Mouse (Mus musculus) lung, postnatal 25 days (tissue): Measurements from ENCODE around the gene Prr5l.

Experiments used
- DNase-seq: peaks from one replicate; pipeline ENCODE4 v3.0.0; 2022; ENCODE audit warnings: low spot score

Prr5l gene

DNA sequence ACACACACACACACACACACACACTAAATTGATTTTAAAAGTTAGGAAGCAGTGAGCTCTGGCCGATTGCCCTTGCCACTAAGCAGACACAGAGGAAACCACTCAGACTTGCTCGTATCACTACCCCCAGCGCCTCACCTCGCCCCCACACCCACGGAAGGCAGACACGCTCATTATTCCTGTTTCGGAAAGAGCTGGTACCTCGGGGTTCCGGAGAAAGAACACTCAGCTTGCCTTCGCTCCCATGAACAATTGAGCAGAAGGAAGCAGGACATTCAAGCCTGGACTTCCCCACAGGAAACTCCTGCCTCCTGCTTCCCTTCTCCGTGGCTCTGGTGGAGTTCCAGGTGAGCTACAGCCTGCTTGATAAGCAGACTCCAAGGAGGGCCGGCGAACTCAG, 60.0 kb downstream of the Prr5l start:
- no peak for DNase-seq

DNA sequence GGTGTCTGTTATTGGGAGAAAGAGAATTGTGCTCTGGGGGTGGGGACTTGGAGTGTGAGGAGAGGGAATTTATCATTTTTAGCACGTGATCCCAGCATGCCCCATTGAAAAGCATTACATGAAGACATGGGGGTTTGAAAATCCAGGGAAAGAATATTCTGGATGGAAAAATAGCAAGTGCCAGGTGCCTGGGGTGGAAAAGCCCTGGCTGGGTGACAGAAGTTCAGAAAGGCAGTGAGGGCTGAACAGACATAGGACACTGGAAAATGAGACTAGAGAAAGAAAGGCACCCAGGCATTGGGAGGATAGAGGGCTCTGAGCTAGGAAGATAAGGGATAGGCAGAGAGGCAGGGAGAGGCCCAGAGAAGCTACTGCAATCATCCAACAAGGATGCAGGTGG, 62.0 kb downstream of the Prr5l start:
- DNase-seq: no peak

DNA sequence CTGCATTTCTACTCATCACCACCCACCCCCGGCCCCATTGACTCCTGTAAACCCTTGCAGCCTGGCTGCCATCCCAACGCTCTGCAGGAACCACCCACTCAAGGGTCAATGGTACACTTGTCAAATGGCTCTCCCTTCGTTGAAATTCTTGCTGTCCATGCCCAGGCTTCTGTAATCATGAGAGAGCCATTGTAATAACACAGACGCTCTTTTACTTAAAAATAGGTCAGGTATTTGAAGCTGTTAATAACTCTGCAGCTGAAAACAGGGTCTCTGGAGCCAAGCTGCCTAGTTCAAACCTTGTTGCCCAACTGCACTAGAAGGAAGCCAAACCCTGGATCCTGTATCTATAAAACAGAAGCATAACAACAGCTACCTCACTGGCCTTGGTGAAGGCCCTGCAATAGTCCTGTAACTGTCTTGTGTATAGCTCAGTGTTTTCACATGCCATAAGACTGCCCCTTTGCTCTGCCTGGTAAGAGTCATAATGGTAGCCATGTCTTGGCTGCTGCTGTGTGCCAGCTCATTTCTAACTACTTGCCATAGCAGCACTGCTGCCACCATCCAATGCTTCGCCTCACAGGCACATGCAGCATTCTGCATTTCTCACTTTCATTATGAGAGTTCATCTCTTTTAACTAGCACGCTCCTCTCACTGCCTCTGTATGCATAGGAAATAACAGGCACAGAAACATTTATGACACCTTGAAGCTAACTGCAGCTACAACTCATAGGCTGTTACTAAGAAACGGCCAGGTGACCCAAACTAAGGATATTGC, 63.7 kb downstream of the Prr5l start:
- no peak for DNase-seq

DNA sequence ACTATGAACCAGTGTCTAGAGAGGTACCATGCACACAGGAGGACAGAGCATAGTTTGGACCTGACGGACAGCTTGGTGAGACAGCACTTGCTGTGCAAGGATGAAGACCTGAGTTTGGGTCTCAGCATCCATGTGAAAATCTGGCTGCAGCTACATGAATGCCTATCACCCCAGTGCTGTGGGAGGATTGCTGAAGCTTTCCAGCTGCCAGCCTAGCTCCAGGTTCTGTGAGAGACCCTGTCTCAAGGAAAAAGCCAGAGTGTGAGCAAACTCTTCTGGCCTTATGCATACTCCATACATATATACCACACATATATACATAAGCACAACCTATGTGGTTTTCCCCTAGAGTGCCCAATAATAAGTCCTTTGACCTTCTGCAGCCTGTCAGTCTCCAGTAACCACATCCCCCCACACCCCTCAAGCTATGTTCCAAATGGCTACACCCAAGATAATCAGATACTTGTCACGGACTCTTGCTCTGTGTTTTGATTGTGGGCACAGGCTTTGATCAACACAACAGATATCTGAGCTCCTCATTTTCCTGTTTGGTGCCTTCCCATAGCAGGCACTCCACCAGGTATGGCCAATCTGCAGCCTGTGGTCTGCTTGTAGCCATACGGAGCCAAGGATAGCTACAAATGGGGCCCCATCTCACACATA, 66.0 kb downstream of the Prr5l start:
- DNase-seq: no peak

DNA sequence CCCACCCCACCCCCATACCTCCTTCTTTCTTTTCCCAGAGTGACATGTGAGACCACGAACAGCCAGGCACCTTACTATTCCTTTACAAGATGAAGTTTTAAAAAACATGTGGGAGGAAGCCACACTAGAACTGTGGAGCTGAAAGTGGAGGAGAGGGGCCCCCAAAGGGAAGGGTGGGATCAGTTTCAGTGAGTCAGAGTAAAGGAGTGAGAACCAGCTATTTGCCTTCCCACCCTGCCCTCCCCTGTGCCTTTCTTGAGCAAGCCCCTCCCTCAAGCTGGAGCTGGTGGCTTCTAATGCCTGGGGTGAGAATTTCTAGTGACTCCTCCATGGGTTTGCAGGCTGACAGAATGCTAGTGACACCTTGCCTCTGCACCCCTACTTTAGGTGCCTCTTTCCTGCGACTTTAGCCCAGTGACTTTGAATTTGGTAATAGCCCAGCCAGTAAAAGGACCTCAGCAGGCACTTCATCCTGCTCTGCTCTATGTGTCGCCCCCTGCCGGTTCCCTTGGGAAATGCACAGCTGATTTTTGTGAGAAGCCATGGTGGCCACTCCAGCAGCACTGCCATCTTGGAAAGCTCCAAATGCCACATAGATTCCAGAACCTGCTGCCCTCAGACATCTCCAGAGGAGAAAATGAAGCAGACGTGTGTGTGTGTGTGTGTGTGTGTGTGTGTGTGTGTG, 67.4 kb downstream of the Prr5l start:
- DNase-seq: no peak

DNA sequence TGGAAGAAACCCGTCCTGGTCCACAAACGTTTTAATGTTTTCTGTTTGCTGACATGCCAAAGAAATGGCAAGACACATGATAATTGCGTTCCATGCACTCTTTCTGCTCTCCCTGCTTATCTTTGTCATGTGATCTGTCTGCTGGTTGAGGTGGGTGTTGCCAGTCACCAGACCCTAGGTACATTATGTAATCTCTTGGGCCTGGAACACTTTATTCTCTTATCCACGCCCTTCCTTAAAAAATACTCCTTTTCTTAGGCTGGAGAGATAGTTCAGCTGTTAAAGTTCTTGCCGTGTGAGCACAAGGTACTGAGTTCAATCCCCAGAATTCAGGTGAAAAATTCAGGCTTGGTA, 68.6 kb downstream of the Prr5l start:
- peak; percentile 67 for DNase-seq

DNA sequence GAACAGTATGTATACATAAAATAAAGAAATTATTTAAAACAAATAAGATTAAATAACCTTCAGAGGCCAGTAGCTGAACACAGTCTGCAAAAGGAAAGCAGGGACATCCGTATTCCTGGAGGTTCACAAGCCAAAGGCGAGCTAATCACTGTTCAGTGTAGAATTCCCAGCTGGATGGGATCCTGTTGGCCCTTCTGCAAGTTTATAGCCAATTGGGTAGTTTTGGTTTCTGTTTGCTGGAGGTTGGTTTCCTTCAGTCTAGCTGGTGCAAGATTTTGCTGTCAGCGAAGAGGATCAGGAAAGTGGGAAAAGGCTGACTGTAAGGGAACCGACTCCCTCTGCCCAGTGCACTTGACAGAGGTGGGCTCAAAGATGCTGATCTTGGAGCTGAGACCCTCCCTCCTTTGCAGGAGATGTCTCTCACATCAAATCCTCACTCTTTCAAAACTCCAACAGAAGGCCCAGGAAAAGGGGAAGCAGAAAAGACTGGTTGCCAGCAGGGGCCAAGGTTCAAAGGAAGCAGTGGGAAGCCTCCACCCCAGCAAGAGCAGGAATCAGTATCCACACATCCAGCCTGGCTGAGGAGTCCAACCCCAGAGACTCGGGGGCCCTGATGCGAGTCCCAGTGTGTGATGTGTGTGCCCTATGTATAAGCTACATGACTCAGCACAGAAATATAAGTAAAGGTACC, 69.1 kb downstream of the Prr5l start:
- no peak for DNase-seq

DNA sequence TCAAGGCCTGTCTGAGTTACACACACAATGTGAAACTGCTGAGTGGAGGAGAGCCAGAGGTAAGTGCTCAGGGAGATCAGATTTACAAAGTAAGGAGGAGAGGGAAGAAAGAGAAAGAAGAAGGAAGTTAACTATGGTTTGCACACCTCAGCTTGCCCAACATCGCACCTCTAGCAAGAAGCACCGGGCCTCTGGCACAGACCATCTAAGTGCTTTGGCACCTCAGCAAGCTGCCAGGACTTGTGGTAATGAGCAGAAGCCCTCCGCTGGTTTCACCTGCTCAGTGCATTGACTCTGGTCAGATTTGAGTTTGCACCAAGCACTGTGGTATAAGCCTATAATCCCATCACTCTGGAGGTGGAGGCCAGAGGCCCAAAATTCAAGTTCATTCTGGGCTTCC, 70.9 kb downstream of the Prr5l start:
- DNase-seq: no peak

DNA sequence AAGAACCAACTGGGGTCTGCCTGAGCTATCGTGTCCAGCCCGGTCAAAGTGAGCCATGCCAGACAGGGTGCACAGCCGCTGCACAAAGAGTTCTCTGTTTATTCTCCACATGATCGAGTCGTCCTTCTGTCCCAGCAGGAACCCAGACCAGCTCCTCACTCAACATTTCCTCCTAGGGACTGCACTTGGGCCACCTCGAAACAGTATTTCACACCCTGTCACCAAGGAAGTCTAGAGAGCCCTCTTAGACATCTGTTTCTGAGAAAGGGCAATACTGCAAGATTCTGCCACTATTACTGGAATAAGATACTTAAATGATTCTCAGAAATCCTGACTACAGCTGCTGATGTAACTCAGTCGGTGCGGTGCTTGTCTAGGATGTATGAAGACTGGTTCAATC, 72.1 kb downstream of the Prr5l start:
- no peak for DNase-seq

DNA sequence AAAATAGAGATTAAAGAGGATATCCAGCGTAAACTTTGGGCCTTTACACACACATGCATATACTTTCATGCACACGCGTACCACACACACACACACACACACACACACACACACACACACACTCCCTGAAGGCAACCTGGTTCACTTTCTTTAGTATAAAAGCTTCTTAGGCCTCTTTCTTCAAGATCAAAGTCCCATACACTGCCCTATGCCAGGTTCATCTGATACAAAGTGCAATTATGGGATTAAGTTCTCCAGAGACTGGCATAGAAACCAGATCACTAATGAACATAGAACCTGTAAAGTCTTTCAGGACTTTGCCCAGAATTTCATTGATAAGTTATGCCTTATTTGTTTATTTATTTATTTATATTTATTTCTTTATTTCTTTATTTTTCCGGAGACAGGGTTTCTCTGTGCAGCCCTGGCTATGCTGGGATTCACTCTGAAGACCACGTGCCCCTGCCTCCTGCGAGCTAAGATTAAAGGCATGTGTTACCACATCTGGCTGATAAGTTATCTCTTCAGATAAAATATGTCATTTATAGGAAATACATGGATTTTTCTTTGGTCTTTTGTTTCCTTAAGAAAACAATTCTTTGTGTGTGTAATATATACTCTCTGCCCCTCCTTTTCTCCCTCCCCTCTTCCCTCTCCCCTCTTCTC, 73.1 kb downstream of the Prr5l start:
- DNase-seq: no peak

DNA sequence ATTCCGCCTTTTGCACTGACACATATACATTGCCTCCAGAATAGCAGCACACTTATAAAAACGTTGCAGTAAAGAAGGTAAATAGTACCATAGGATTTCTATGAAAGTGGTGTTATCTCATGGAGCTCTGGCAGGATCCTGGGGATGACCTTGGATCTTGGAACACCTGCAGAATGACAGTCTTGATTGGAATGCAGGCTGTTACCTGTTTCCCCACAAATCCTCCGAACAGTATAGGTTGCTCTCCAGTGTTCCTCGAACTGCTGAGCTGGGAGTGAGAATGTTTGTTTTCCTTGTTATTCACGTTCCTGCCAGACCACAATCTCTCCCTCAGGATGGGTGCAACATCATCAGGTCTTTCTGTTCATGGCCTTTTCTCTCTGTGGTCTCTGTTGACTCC, 75.1 kb downstream of the Prr5l start:
- no peak for DNase-seq

DNA sequence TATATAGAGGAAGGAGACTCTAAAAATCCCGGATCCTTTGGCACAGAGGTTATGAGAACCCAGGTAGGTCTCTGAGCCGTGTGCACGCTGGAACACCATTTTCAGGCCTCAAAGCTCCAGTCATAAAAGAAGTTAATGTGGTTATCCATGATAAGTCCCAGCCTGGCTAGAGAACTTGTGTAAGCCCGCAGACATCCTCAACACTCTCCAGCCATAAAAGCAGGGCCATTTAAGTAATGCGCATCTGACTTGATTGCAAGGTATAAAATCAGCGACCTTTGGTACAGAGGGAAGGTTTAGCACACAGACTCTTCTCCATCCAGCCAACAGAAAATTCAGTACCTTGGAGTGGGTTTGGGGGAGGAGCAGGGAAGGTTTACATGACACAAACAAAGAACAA, 80.6 kb downstream of the Prr5l start:
- DNase-seq: no peak

DNA sequence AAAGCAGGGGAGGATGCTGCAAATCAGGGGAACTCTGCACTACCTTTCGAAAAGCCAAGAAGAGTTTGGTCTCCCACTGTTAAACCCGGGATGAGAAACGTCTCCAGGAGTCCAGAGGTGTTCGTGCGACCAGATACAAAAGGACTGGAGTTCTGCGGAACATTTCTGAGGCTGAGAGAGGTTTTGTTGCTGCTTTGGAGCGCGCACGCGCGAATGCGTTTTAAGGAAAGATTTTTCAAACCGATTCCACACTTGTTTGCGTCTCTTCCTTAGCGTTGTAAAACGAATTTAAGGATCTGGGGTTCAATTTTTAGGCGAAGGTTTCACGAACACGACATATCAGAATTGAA, 85.0 kb downstream of the Prr5l start:
- no peak for DNase-seq

DNA sequence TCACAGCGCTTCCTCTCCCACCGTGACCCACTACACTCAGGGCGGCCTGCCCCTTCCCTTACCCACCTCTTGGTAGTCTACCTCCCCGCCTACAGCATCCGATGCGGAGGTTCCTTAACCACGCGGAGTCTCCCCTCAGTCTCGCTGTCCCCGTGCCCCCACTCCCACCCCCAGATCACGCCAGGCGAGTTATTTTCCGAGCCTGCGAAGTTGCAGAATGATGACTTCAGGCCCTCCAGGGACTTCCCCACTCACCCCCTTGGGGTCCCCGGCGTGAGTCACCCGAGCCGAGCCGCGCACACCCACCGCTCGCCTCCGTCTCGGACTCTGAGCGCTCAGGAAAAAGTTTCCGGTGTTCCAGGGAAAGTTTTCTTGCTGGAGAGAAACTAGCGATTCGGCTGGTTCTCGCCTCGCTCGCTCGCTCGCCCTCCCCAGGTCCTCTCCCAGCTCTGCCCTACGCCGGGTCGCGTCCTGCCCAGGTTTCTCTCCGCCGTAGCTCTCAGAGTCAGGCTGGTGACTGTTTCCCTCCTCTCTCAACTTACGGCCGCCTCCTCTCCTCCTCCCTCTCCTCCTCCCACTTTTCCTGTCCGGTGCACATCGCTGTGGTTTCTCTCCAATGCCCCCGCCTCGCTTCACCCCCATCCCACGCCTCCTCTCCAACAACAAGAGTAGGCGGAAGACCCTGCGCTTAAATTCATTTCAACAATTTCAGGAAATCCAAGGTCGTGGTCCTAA, 85.5 kb downstream of the Prr5l start:
- DNase-seq: peak; percentile 59

DNA sequence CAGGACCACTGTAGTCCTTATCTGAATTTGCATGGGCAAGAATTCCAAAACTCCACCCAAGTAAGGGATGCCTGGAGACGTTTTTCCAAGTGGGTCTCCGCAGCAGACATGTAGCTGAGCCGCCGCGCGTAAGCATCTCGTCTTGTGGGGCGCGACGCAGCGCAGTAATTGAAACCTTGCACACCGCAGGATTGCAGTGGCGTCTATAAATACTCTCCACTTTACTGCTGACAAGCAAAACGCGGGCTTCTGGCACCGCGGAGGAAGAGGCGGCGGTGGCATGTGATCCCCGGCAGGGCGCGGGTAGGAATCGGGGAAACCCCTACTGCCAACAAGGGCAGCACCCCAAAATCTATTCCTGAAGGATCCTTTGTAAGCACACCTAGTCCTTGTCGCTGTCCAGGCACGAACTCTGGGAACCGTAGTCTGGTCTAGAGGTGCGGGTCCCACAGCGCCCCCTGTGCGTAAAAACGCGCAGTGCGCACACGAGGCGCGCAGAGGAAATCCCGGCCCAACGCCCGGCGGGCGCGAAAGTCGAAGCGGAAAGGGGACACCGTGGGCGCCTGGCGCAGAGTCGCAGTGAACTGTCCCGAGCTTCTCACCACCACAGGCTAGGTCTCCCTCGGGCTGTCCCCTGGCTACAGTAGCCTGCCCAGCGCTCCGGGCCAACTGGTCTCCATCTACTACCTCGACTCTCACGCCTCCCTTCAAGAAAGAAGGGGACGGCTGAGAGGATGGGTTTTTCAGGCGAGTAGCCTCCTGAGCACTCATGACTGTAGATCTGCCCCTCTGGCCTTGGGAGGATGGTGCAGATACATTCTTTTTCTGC, 86.3 kb downstream of the Prr5l start:
- DNase-seq: peak; percentile 80

DNA sequence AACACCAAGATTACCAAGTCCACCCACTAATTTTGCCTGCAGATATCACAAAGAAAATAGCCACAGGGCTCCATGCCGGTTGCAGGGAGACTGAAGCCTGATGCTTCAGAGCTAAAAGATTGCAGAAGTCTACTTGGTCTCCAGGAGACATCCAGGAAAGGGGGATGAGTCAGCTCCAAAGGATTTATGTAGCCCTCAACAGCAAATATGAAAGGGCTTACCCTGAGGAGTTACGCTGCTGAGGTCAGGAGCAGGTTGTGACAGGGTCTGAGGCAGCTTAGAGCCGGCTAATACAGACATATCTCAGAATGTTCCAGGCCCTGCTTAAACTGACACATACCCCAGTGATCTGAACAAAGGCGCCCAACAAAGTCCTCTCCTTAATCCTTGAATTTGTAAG, 90.7 kb downstream of the Prr5l start:
- DNase-seq: no peak

DNA sequence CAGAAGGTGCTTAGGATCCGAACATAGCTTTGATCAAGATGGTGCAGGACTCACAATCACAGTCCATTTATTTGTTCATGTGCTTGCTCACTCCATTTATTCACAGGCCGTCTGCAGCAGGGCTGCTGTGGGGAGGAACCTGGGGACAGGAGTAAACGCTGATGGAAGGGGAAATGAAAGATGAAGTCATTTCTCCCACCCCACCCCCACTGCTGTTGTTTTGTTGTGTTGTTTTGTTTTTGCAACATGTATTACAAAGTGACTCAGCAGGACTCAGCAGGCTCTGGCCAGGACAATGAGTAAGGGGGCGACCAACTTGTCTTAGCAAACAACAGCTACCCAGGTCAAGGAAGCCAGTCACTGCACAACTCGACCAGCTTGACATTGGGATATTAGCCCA, 99.6 kb downstream of the Prr5l start:
- no peak for DNase-seq

DNA sequence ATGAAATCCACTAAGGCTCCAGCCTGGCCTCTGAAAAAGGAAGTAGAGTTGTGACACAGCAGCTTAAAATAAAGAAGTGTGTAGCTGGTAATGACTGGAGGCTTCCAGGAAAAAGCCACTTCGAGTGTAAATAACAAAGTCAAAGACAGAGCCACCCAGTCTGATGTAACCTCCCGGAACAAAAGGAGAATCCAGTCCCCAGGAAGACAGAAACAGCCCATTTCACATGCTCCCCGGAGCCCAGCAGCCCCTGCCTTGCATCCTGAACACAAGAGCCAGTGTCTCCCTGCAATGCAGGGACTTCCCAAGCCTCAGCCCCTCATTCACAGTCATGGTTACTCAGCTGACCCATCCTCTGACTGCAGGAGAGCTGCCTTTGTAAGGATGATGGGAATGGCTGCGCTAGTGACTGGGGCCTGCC, 101.5 kb downstream of the Prr5l start:
- DNase-seq: peak; percentile 52

DNA sequence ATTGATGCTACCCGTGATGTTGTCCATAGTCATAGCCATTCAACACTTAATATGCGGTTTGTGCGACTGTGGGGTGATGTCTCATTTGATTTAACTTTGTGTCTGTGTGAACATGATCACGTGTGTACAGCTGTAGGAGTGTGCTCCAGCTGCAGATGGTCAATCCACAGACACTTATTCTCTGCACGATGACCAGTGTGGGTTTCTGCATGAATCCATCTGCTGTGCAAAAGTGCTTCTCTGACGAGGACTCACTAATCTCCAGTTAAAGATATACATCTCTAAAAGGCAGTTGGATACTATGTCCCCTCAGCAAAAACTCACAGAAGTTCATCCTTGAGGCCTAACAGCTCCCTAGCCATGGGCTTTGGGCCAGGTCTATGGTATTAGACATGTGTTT, 104.7 kb downstream of the Prr5l start:
- DNase-seq: no peak

DNA sequence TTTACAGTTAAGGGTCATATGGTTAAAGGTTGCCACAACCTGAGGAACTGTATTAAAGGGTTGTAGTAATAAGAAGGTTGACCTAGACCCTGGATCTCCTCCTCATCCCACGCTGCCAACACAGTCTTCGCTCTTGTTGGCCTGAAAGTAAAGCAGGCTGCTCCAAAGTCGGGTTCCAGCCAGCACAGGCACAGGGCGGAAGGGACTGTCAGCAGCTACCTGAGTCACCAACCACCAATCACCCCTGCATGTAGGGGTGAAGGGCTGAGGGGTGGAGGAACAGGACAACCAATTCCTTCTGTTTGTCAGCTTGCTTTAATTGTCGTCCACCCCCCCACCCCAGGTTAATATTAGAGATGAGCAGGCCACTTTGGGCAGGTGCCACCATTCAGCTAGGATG, 119.3 kb downstream of the Prr5l start:
- no peak for DNase-seq

DNA sequence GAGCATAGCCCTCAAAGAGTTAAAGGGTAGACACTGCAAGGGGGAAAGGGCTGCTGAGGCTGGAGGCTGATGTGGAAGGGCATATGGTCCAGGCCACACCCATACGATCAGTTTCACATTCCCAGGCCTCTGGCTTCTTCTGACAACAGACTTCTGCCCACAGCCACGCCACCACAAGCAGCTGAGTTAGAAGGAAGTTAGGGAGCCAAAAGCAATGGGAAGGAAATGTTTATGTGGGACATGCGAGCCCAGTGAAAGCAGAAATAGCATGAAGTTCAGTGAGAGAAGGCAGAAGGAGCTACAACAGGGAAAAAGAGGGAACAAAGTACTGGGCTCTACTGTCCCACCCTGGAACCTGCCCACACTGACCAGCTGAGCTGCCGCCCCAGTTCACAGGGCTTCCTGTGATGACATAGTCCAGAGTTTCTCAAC, 119.9 kb downstream of the Prr5l start:
- peak; percentile 61 for DNase-seq
